Mouse (Mus musculus) midbrain, postnatal 0 days (tissue): ENCODE measurements around the gene E330009J07Rik. TPM values are rescaled to one million over a fixed set of nuclear protein-coding genes. Genes with fewer than 3 reads are reported as not detected.
A peak's percentile ranks its signal among the peaks of the same experiment; 100 is the strongest.

Source experiments
- ATAC-seq: fragments of 200-750 bp; cut with Nextera tagmentation; 2 replicates; pipeline ENCODE4 v1.8.0; 2017; ENCODE audit warnings: moderate number of reproducible peaks, mild to moderate bottlenecking, moderate TSS enrichment, moderate library complexity; ENCODE audit not compliant: low FRiP score
- DNase-seq: peaks from one replicate; pipeline ENCODE4 v3.0.0-alpha.2; 2015; ENCODE audit warnings: low spot score
- H3K27ac ChIP-seq: fragments of 300-500 bp; sonication (generic); 2 replicates; pipeline ENCODE4 v1.5.1; 2014; ENCODE audit warnings: low read depth, mild to moderate bottlenecking, low read length, mixed read lengths
- H3K27me3 ChIP-seq: fragments of 300-500 bp; sonication (generic); 2 replicates; pipeline ENCODE4 v1.6.1; 2014; ENCODE audit warnings: low read length, control low read depth, mixed read lengths; ENCODE audit not compliant: insufficient read depth
- H3K36me3 ChIP-seq: fragments of 300-500 bp; sonication (generic); 2 replicates; pipeline ENCODE4 v1.6.1; 2014; ENCODE audit warnings: low read length, control low read depth, mixed read lengths; ENCODE audit not compliant: insufficient read depth
- H3K4me1 ChIP-seq: fragments of 300-500 bp; sonication (generic); 2 replicates; pipeline ENCODE4 v1.6.1; 2014; ENCODE audit warnings: mild to moderate bottlenecking, control low read depth, antibody characterized with exemption, low read length, mixed read lengths; ENCODE audit not compliant: insufficient read depth
- H3K4me2 ChIP-seq: fragments of 300-500 bp; sonication (generic); 2 replicates; pipeline ENCODE4 v1.6.1; 2014; ENCODE audit warnings: low read depth, mild to moderate bottlenecking, low read length, mixed read lengths; ENCODE audit not compliant: poor library complexity, severe bottlenecking
- H3K4me3 ChIP-seq: fragments of 300-500 bp; sonication (generic); 2 replicates; pipeline ENCODE4 v1.5.1; 2014; ENCODE audit warnings: low read depth, mild to moderate bottlenecking, low read length, moderate library complexity
- H3K9ac ChIP-seq: fragments of 300-500 bp; sonication (generic); replicated peaks from 2 replicates; pipeline ENCODE4 v1.6.1; 2014; ENCODE audit warnings: mild to moderate bottlenecking, low read length, moderate library complexity, mixed read lengths; ENCODE audit not compliant: poor library complexity, severe bottlenecking
- H3K9me3 ChIP-seq: fragments of 300-500 bp; sonication (generic); 2 replicates; pipeline ENCODE4 v1.6.1; 2016; ENCODE audit warnings: low read length, control low read depth
- CTCF ChIP-seq: IDR thresholded peaks from 2 replicates; pipeline ENCODE4 v1.5.1; 2016; ENCODE audit warnings: antibody characterized with exemption, mild to moderate bottlenecking
- WGBS: fragments of 180-500 bp; shearing (Covaris S2); extraction: QIAGEN DNeasy Blood & Tissue Kit; methylation state at CpG from one replicate; pipeline ENCODE4 v1.1.7; 2014; 5-methylcytosine and 5-hydroxymethylcytosine counted together
- polyA plus RNA-seq: library from polyadenylated mRNA; unstranded; fragments of >200 nt; fragmentation: Nextera tagmentation; extraction: Ambion mirVana; gene quantifications from 2 replicates; pipeline ENCODE4 v1.2.1, GENCODE M21; 2015
- total RNA-seq: library from RNA; depleted of rRNA; stranded (reverse); fragments of >200 nt; gene quantifications from 2 replicates; pipeline ENCODE4 v1.2.3, GENCODE M21; 2014; rRNA removed

The E330009J07Rik gene
- total and polyA plus RNA-seq, 2 experiments from 2014 or later = 7.8 to 20.0 TPM

DNA sequence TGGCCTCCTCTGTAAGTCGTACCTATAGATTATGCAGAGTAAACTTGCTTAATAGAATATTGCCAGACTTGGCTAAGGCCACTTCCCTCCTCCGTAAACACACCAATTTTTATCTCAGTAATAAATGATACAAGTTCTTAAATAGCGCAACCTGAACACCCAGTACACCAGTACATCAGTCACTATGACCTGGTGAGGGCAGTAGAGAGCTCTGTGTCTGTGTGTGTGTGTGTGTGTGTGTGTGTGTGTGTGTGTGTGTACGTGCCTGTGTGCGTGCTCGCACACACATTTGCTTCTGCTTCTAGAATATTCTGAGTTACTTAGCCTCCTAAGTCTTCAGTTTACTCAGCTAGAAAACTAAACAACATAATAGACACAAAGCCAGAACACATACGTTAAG is 82.6 kb downstream of the E330009J07Rik start:
- peaks cover 16% of the 10 kb centered on the region for H3K36me3 ChIP-seq
- WGBS = 87% methylated on average over 7 of the region's 7 CpGs
- H3K4me1 ChIP-seq = no peaks in the 10 kb centered on the region
- ATAC-seq (no peak), DNase-seq (peak; percentile 26)
- no peak overlapping the region for H3K9ac ChIP-seq
- H3K27me3 ChIP-seq = no peaks in the 10 kb centered on the region
- H3K4me2 ChIP-seq = no peak overlapping the region
- no peaks in the 10 kb centered on the region for H3K9me3 ChIP-seq
- TF ChIP-seq CTCF = peak; percentile 55
- H3K27ac ChIP-seq = no peak overlapping the region
- no peak overlapping the region for H3K4me3 ChIP-seq

Other genes with a start within 250 kb of the E330009J07Rik start
- 57.3 and 72.3 TPM in 2 replicates for gene Agk, start 111.0 kb downstream of the E330009J07Rik start, total RNA-seq
- 63.7 and 64.2 TPM in 2 replicates for gene Agk, start 111.0 kb downstream of the E330009J07Rik start, polyA plus RNA-seq
- 0.16 and 0.38 TPM in 2 replicates for gene Wee2, start 3.0 kb upstream of the E330009J07Rik start, total RNA-seq
- 0.14 TPM in 1 of 2 replicates, not detected in the other for gene Wee2, start 3.0 kb upstream of the E330009J07Rik start, polyA plus RNA-seq
- 14.9 and 18.6 TPM in 2 replicates for gene Ssbp1, start 35.2 kb upstream of the E330009J07Rik start, total RNA-seq
- gene Ssbp1, start 35.2 kb upstream of the E330009J07Rik start, polyA plus RNA-seq = 71.7 and 73.7 TPM in 2 replicates
- gene Tas2r137, start 55.1 kb upstream of the E330009J07Rik start, total RNA-seq = 0.44 TPM in 1 of 2 replicates, not detected in the other
- not detected in 2 replicates for gene Tas2r137, start 55.1 kb upstream of the E330009J07Rik start, polyA plus RNA-seq
- 0.16 and 0.99 TPM in 2 replicates for gene Tas2r108, start 57.4 kb upstream of the E330009J07Rik start, total RNA-seq
- not detected in 2 replicates for gene Tas2r108, start 57.4 kb upstream of the E330009J07Rik start, polyA plus RNA-seq
- gene Prss37, start 83.4 kb upstream of the E330009J07Rik start, total RNA-seq = not detected in 2 replicates
- gene Prss37, start 83.4 kb upstream of the E330009J07Rik start, polyA plus RNA-seq = not detected in 2 replicates
- not detected in 2 replicates for gene Olfr461, start 118.9 kb upstream of the E330009J07Rik start, total RNA-seq
- 0.29 TPM in 1 of 2 replicates, not detected in the other for gene Olfr461, start 118.9 kb upstream of the E330009J07Rik start, polyA plus RNA-seq
- gene Olfr460, start 133.4 kb upstream of the E330009J07Rik start, total RNA-seq = 0.05 TPM in 1 of 2 replicates, not detected in the other
- gene Olfr460, start 133.4 kb upstream of the E330009J07Rik start, polyA plus RNA-seq = not detected in 2 replicates
- 2.1 TPM in 1 of 2 replicates, not detected in the other for gene Clec5a, start 149.7 kb upstream of the E330009J07Rik start, total RNA-seq
- 0.52 and 0.79 TPM in 2 replicates for gene Clec5a, start 149.7 kb upstream of the E330009J07Rik start, polyA plus RNA-seq
- not detected in 2 replicates for gene Tas2r138, start 177.2 kb upstream of the E330009J07Rik start, total RNA-seq
- not detected in 2 replicates for gene Tas2r138, start 177.2 kb upstream of the E330009J07Rik start, polyA plus RNA-seq
- 1.1 and 1.8 TPM in 2 replicates for gene Mgam, start 192.7 kb upstream of the E330009J07Rik start, total RNA-seq
- gene Mgam, start 192.7 kb upstream of the E330009J07Rik start, polyA plus RNA-seq = 0.11 and 0.26 TPM in 2 replicates